Mouse (Mus musculus) forebrain, embryonic 14.5 days (tissue): ENCODE data around the gene Ccnd2. TPM values are rescaled to one million over a fixed set of nuclear protein-coding genes. Genes with fewer than 3 reads are reported as not detected.

Experiments
- ATAC-seq: fragments of 200-750 bp; cut with Nextera tagmentation; 2 replicates; pipeline ENCODE4 v1.8.0; 2017; ENCODE audit warnings: mild to moderate bottlenecking, moderate library complexity
- DNase-seq: peaks from one replicate; pipeline ENCODE4 v3.0.0-alpha.2; 2015; ENCODE audit warnings: low spot score
- H3K27ac ChIP-seq: fragments of 300-500 bp; sonication (generic); 2 replicates; pipeline ENCODE4 v1.5.1; 2014; ENCODE audit warnings: low read depth, mild to moderate bottlenecking, control low read depth, low read length, moderate library complexity
- H3K27me3 ChIP-seq: fragments of 300-500 bp; sonication (generic); replicated peaks from 2 replicates; pipeline ENCODE4 v1.6.1; 2014; ENCODE audit warnings: low read length, control low read depth, mixed read lengths; ENCODE audit not compliant: control insufficient read depth, insufficient read depth
- H3K36me3 ChIP-seq: fragments of 300-500 bp; sonication (generic); 2 replicates; pipeline ENCODE4 v1.6.1; 2014; ENCODE audit warnings: low read length, control low read depth; ENCODE audit not compliant: control insufficient read depth, insufficient read depth
- H3K4me1 ChIP-seq: fragments of 300-500 bp; sonication (generic); 2 replicates; pipeline ENCODE4 v1.6.1; 2014; ENCODE audit warnings: antibody characterized with exemption, low read length, control low read depth; ENCODE audit not compliant: control insufficient read depth, insufficient read depth
- H3K4me2 ChIP-seq: fragments of 300-500 bp; sonication (generic); 2 replicates; pipeline ENCODE4 v1.6.1; 2014; ENCODE audit warnings: mild to moderate bottlenecking, control low read depth, low read length
- H3K4me3 ChIP-seq: fragments of 300-500 bp; sonication (generic); 2 replicates; pipeline ENCODE4 v1.5.1; 2014; ENCODE audit warnings: low read depth, low read length, control low read depth
- H3K9ac ChIP-seq: fragments of 300-500 bp; sonication (generic); 2 replicates; pipeline ENCODE4 v1.6.1; 2014; ENCODE audit warnings: mild to moderate bottlenecking, low read length, control low read depth, moderate library complexity
- H3K9me3 ChIP-seq: fragments of 300-500 bp; sonication (generic); replicated peaks from 2 replicates; pipeline ENCODE4 v1.6.1; 2016; ENCODE audit warnings: low read length, control low read depth, mixed read lengths; ENCODE audit not compliant: control insufficient read depth
- WGBS: fragments of 180-500 bp; shearing (Covaris S2); extraction: QIAGEN DNeasy Blood & Tissue Kit; methylation state at CpG from one replicate; pipeline ENCODE4 v1.1.7; 2014; 5-methylcytosine and 5-hydroxymethylcytosine counted together
- polyA plus RNA-seq: library from polyadenylated mRNA; unstranded; fragments of >200 nt; fragmentation: Nextera tagmentation; extraction: Ambion mirVana; gene quantifications from 2 replicates; pipeline ENCODE4 v1.2.1, GENCODE M21; 2014

Ccnd2 gene
- polyA plus RNA-seq, 1 experiment from 2014 or later = 1,343 TPM

DNA sequence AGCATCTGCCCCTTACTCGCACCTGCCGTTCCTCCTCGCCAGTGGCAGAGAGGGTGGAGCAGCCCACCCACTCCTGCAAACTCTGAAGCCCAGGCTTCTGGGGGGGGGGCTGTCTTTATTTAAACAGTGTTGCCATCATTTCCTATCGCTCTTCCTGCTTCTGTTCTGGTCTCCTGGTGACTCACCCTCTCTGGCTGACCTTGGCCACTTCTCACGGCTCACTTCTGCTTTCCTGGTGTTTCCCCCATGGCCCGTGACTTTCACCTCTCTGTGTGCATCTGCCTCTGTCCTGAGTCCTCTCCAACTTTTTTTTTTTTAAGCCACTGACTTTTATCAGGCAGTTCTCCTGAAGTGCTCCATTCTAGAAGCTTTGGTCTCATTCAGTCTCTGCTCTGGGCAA, 10.8 kb upstream of the Ccnd2 start:
- Histone ChIP-seq H3K27ac (no peak overlapping the region), H3K9ac (no peak overlapping the region), H3K27me3 (no peaks in the 10 kb centered on the region; the same call in 1 of the 2 replicates)

DNA sequence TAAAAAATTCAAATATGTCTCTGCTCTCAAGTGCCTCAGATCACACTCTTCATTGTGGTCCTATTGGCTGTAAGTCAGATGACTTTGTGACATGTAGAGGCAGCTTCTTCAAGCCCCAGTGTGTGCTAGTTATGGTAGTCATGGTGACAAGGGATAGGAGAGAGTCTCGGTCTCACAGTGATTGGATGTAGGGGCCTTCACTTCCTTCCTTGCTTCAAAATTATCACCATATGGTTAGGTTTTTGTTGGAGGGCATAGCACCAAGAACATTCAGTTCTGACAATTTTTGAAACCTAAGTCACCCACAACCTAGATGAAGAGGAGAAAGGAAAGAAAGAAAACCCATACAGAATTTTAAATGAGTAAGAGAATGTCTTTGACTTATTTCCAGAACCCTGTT, 5.3 kb upstream of the Ccnd2 start:
- WGBS = 67% methylated on average over 1 of the region's 1 CpGs
- Histone ChIP-seq H3K4me2 (no peak overlapping the region), H3K9me3 (no peaks in the 10 kb centered on the region), H3K36me3 (no peaks in the 10 kb centered on the region), H3K4me3 (no peak overlapping the region), H3K27me3 (peaks cover 37% of the 10 kb centered on the region), H3K27ac (no peak overlapping the region), H3K9ac (no peak overlapping the region), H3K4me1 (peaks cover 15% of the 10 kb centered on the region)
- DNase-seq (no peak), ATAC-seq (no peak)

More for the DNA sequence above, 10.8 kb upstream of the Ccnd2 start:
- Histone ChIP-seq H3K4me1 (no peaks in the 10 kb centered on the region), H3K9me3 (no peaks in the 10 kb centered on the region), H3K4me2 (no peak overlapping the region), H3K4me3 (no peak overlapping the region), H3K36me3 (no peaks in the 10 kb centered on the region)
- WGBS = 75% methylated on average over 6 of the region's 6 CpGs
- DNase-seq = no peak
- ATAC-seq = no peak

GRCm38 (mm10) chr6:127155468-127155867, 3.5 kb upstream of the Ccnd2 start:
- Histone ChIP-seq H3K9ac (peak overlapping the region; percentile 43; the same call in 1 of the 2 replicates), H3K4me3 (peak overlapping the region; percentile 34), H3K27me3 (peaks cover 37% of the 10 kb centered on the region), H3K9me3 (no peaks in the 10 kb centered on the region), H3K4me1 (peaks cover 24% of the 10 kb centered on the region), H3K27ac (no peak overlapping the region), H3K36me3 (no peaks in the 10 kb centered on the region), H3K4me2 (peak overlapping the region; percentile 76)
- DNase-seq = no peak
- no peak for ATAC-seq
- WGBS = under 1% methylated on average over 15 of the region's 15 CpGs

- no peaks in the 10 kb centered on the region for H3K9me3 ChIP-seq
- peaks cover 37% of the 10 kb centered on the region for H3K27me3 ChIP-seq
- ATAC-seq (0 out of 2 replicates have a peak, but pooled peaks have one; percentile 2), DNase-seq (peak; percentile 76)
- H3K36me3 ChIP-seq = no peaks in the 10 kb centered on the region
- WGBS = 0% methylated on average over 33 of the region's 34 CpGs
- peak overlapping the region; percentile 43; the same call in 1 of the 2 replicates for H3K9ac ChIP-seq
- H3K4me3 ChIP-seq = peak overlapping the region; percentile 34
- peak overlapping the region; percentile 76 for H3K4me2 ChIP-seq
- H3K27ac ChIP-seq = no peak overlapping the region
- peaks cover 24% of the 10 kb centered on the region for H3K4me1 ChIP-seq
Measured at GRCm38 (mm10) chr6:127154708-127155268, 2.8 kb upstream of the Ccnd2 start.

GRCm38 (mm10) chr6:127153972-127154707, 2.1 kb upstream of the Ccnd2 start:
- ATAC-seq (no peak), DNase-seq (no peak)
- Histone ChIP-seq H3K9me3 (no peaks in the 10 kb centered on the region), H3K36me3 (no peaks in the 10 kb centered on the region), H3K4me3 (peak overlapping the region; percentile 34), H3K27me3 (peaks cover 37% of the 10 kb centered on the region), H3K4me2 (peak overlapping the region; percentile 76), H3K27ac (no peak overlapping the region), H3K9ac (no peak overlapping the region; the same call in 1 of the 2 replicates), H3K4me1 (peaks cover 24% of the 10 kb centered on the region)
- 2% methylated on average over 30 of the region's 30 CpGs for WGBS

DNA sequence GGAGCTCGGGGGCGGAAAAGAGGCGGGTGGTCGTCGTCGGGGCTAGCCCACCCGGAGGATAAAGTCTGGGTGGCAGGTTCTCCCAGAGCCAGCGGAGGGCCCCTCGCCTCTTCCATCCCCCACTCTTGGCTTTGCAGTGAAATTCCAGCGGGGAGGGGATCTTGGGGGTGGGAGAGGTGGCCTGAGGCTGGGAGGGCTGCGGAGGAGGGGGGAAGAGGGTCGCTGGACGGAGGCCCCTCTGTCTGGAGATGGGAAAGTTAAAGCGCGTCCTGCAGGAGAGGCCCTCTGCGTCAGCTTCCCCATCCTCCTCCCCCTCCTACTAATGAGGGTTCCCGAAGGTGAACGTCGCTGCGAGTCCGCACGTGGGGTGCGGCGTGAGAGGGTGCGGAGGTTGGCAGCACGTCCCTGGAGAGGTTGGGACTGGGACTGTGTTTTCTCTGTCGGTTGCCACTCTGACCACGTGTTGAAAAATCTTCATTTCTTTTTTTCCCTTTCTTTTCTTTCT, 1.4 kb upstream of the Ccnd2 start:
- Histone ChIP-seq H3K36me3 (no peaks in the 10 kb centered on the region), H3K27me3 (peaks cover 37% of the 10 kb centered on the region), H3K4me2 (peak overlapping the region; percentile 76), H3K4me3 (peak overlapping the region; percentile 56), H3K9me3 (no peaks in the 10 kb centered on the region), H3K4me1 (peaks cover 24% of the 10 kb centered on the region), H3K27ac (no peak overlapping the region; the same call in 1 of the 2 replicates), H3K9ac (0 out of 2 replicates have a peak overlapping the region, but pooled peaks have one; percentile 25)
- ATAC-seq = no peak
- under 1% methylated on average over 28 of the region's 28 CpGs for WGBS
- peak; percentile 51 for DNase-seq

DNA sequence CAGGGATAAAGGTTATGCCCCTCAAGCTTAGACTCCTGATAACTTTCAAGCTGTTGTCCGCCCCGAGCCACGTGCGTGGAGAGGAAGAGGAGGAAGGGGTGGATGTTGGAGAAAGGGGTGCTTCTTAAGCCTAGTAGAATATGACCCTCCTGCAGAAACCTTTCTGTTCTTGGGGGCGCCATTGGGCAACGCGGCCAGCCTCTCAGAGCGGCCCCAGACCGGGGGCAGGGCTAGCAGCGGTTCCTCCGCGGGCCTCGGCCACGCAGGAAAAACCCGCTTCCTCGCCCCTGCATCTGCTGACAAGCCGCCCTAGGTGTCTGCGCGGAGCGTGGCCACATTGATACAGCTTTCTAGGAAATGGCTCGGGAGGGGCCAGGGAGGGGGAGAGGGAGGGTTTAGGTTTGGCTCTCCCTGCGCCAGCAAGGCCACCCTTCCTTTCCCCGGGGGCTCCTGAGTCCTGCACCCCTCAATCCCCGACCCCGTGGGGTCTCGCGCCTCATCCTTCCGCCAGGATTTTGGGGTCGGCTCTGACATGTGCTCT, 358 bp downstream of the Ccnd2 start:
- Histone ChIP-seq H3K9ac (peak overlapping the region; percentile 68), H3K27ac (peak overlapping the region; percentile 82), H3K4me3 (peak overlapping the region; percentile 56), H3K4me1 (peaks cover 26% of the 10 kb centered on the region), H3K27me3 (peaks cover 30% of the 10 kb centered on the region), H3K9me3 (no peaks in the 10 kb centered on the region), H3K36me3 (peaks cover 6% of the 10 kb centered on the region), H3K4me2 (peak overlapping the region; percentile 76)
- peak; percentile 52 for DNase-seq
- peak; percentile 9 for ATAC-seq
- 0% methylated on average over 27 of the region's 29 CpGs for WGBS

DNA sequence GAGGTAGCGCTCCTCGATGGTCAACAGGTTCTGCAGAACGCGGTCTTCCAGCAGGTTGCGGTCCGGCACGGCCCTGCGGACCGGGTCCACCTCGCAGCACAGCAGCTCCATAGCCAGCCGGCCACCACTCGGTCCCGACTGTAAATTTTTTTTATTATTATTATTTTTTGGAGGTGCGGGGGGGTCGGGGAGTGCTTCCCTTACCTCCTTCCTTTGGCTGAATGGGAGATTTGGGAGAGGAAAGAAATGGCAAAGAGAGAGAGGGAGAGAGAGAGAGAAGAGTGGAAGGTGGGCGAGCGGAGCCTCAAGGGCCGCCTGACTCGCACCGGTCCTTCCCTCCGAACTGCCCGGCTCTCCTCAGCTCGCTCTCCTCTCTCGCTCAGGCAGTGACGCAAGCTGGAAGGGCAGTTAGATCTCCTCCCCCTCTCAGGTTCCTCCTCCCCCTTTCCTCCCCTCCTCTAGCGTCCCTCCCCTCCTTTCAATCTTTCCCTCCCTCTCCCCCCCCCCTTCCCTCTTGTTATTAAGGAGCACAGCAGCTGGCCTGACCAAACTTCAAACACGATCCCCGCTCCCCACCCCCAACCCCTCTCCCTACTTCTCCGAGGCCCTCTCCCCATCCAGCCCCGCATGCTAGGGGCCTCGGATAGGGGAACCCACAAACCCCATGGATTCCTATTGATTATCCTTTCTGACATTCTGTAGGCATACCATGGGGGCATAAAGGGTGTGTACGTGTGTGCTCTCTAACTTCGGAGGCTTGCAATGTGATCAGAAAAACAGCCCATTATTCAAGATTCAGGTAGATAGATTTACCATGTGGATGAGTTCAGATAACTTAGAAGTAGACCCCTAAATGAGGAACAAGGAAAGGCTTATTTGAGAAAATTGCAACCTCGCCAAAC, 1.1 kb downstream of the Ccnd2 start:
- ATAC-seq = peak; percentile 59
- Histone ChIP-seq H3K4me3 (peak overlapping the region; percentile 56), H3K9ac (peak overlapping the region; percentile 91), H3K4me2 (peak overlapping the region; percentile 76), H3K27me3 (peaks cover 27% of the 10 kb centered on the region), H3K36me3 (peaks cover 13% of the 10 kb centered on the region), H3K27ac (peak overlapping the region; percentile 82), H3K9me3 (no peaks in the 10 kb centered on the region), H3K4me1 (peaks cover 30% of the 10 kb centered on the region)
- under 1% methylated on average over 33 of the region's 34 CpGs for whole genome bisulfite sequencing
- peak; percentile 94 for DNase-seq
